Mouse (Mus musculus) cortical plate, adult 2 months (tissue): ENCODE measurements at regions not wholly inside any gene's neighbourhood (a gene's known extent, or its start where the extent isn't known, plus 50 kb on each side); places are given as distances from the start of the nearest gene placed in this dataset.

Source experiments
- H3K27ac ChIP-seq: fragments of 200-500 bp; 2 replicates; pipeline ENCODE4 v1.5.1; 2012; ENCODE audit warnings: low read length, control low read depth, inconsistent platforms; ENCODE audit not compliant: insufficient read depth
- H3K4me1 ChIP-seq: fragments of 200-500 bp; 2 replicates; pipeline ENCODE4 v1.6.1; 2011; ENCODE audit warnings: low read length; ENCODE audit not compliant: control insufficient read depth, insufficient read depth
- H3K4me3 ChIP-seq: fragments of 200-500 bp; 2 replicates; pipeline ENCODE4 v1.5.1; 2011; ENCODE audit warnings: mild to moderate bottlenecking, low read length, control low read depth; ENCODE audit not compliant: insufficient read depth
- CTCF ChIP-seq: fragments of 200-500 bp; IDR thresholded peaks from 2 replicates; pipeline ENCODE4 v1.5.1; 2011; ENCODE audit warnings: mild to moderate bottlenecking, control low read depth, low read length; ENCODE audit not compliant: insufficient read depth; ENCODE audit errors: extremely low read depth
- POLR2A ChIP-seq: fragments of 200-500 bp; IDR thresholded peaks from 2 replicates; pipeline ENCODE4 v1.6.1; 2011; ENCODE audit warnings: mild to moderate bottlenecking, low read length, control low read depth; ENCODE audit not compliant: insufficient read depth; ENCODE audit errors: extremely low read depth

DNA sequence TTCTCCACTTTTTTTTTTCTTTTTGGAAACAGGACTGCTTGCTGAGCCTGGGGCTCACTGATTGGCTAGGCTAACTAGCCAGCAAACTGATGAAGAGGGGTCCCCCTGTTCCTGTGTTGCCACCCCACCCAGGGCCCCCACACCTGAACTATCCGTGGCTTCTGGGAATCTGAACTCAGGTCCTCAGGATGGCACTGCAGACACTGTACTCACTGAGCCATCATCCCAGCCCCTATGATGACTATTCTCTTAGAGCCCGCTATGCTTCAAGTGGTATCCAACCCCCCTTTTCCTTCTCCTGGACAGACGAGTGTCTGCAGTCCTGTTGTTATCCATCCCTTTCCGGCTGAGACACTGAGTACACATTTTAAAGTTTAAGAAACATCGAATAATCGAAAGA is 271.9 kb upstream of the Sulf2 start:
- Histone ChIP-seq H3K4me3 (no peak overlapping the region), H3K27ac (no peak overlapping the region), H3K4me1 (no peaks in the 10 kb centered on the region)
- TF ChIP-seq CTCF: no peak

DNA sequence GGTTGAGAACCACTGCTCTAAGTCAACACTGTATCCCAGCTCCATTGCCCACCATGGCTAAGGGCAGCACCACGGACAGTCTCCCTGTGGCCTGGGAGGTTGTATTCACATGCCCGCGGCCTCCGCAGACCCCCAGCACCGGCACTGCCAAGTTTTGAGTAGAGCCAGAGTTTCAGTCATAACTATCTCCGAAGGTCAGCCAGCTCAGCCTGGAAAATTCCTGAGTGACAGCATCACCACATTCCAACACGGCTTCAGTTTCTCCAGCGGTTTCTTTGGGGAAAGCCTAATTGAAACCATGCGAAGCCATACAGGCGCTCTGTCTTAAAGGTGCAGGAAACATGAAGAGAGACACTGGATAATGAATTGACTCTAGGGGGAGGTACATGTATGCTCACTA is 271.5 kb upstream of the Sulf2 start:
- H3K4me3 ChIP-seq: no peak overlapping the region
- no peaks in the 10 kb centered on the region for H3K4me1 ChIP-seq
- no peak overlapping the region for H3K27ac ChIP-seq
- TF ChIP-seq POLR2A: no peak
- no peak for TF ChIP-seq CTCF

DNA sequence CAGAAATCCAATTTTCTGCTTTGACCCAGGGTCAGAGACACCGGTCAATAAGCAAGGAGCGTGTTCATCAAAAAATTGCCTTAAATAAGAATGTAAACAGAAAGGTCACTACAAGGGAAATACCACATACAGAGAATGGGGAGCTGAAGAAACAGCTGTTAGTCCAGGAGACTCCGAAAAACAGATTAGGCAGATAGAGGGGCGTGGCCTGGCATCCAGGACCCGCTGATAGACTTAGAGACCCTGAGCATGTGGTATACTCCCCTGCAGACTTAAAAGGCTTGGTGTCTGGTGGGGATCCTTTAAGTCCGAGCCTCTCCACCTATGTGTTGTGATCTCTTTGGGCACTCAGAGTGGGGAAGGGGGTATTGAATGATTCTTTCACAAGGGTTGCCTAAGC is 271.0 kb upstream of the Sulf2 start:
- TF ChIP-seq POLR2A: no peak
- no peak for TF ChIP-seq CTCF

GRCm38 (mm10) chr2:166425141-166425540 is 269.7 kb upstream of the Sulf2 start:
- H3K4me3 ChIP-seq: no peak overlapping the region
- H3K27ac ChIP-seq: no peak overlapping the region
- H3K4me1 ChIP-seq: no peaks in the 10 kb centered on the region
- TF ChIP-seq CTCF (no peak), POLR2A (no peak)

More for the DNA sequence above, 271.0 kb upstream of the Sulf2 start:
- Histone ChIP-seq H3K4me3 (no peak overlapping the region), H3K27ac (no peak overlapping the region), H3K4me1 (no peaks in the 10 kb centered on the region)

DNA sequence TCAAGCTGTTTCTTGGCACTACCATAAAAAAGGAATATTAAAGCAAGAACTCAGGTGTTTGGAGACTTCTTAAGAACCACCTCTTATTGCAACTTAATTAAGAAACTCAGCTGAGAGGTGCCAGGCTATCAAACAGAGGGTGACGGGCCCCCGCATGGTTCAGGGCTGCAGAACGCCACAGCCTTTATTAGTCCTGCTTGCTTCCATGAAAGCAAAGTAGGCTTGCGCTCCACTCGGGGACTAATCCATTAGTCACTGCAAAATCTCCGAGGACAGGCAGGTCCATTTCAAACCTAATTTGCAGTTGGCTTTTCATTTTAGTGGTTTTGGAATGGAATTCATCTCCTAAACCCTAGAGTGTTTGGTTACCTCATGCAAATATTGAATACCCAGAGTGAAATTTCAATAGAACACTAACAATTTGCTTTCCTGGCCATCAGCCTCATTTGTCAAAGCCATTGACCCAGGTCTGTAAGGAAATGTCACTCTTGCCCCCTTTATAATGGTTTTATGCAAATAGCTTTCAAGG is 267.7 kb upstream of the Sulf2 start:
- TF ChIP-seq POLR2A (no peak), CTCF (no peak)
- Histone ChIP-seq H3K27ac (no peak overlapping the region), H3K4me1 (no peaks in the 10 kb centered on the region), H3K4me3 (no peak overlapping the region)

DNA sequence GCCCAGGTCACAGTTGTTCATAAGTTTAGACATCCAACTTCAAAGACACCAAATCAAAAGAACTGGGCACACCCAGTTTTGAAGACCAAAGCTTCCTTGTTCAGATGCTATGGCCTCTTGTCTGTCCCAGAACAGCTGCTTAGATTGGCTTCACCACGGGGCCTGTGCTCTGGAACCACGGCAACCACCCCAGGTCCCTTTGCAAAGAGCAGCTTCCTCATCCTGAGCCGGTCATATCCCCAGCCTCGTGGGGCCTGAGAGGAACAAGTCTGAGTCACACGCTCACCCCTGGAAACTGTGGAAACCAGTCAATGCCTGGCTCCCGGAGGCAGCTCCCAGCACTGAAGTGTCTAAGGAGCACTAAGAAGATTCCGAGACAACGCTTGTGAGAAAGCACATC is 264.8 kb upstream of the Sulf2 start:
- TF ChIP-seq POLR2A: no peak
- Histone ChIP-seq H3K4me1 (peaks cover 3% of the 10 kb centered on the region; the same call in 1 of the 2 replicates), H3K27ac (no peak overlapping the region), H3K4me3 (no peak overlapping the region)

- Histone ChIP-seq H3K27ac (no peak overlapping the region), H3K4me3 (no peak overlapping the region), H3K4me1 (peaks cover 3% of the 10 kb centered on the region; the same call in 1 of the 2 replicates)
- TF ChIP-seq POLR2A: no peak
- TF ChIP-seq CTCF: no peak
Observed at GRCm38 (mm10) chr2:166419271-166419670, 263.8 kb upstream of the Sulf2 start.

- TF ChIP-seq CTCF (no peak), POLR2A (no peak)
- no peak overlapping the region for H3K4me3 ChIP-seq
- peaks cover 3% of the 10 kb centered on the region; the same call in 1 of the 2 replicates for H3K4me1 ChIP-seq
- no peak overlapping the region for H3K27ac ChIP-seq
Observed at GRCm38 (mm10) chr2:166418279-166418678, 262.8 kb upstream of the Sulf2 start.

GRCm38 (mm10) chr2:166417628-166418027 is 262.2 kb upstream of the Sulf2 start:
- Histone ChIP-seq H3K27ac (no peak overlapping the region), H3K4me3 (no peak overlapping the region), H3K4me1 (peaks cover 3% of the 10 kb centered on the region; the same call in 1 of the 2 replicates)
- TF ChIP-seq CTCF (no peak), POLR2A (no peak)

DNA sequence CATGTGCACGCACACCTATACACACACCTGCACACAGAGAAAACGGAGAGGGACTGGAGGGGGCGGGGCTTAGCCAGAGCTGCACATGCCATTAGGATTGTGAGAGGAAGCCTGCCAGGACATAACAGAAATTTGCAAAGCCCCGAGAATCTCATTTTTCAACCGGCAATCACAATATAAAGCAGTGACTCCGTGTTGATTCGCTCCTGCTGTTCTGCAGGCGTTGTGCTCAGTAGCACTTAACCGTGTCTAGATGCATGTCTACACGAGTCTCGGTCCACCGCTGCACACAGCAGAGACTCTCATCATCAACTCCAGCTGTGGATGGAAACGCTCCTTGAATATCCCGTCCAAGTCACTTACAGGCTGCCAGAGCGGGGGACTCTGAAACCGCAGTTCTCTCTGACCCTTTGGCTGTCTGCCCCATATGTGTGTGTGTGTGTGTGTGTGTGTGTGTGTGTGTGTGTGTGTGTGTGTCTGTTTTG is 260.1 kb upstream of the Sulf2 start:
- no peak overlapping the region for H3K4me3 ChIP-seq
- H3K27ac ChIP-seq: no peak overlapping the region
- H3K4me1 ChIP-seq: peaks cover 3% of the 10 kb centered on the region; the same call in 1 of the 2 replicates
- no peak for TF ChIP-seq CTCF
- no peak for TF ChIP-seq POLR2A

DNA sequence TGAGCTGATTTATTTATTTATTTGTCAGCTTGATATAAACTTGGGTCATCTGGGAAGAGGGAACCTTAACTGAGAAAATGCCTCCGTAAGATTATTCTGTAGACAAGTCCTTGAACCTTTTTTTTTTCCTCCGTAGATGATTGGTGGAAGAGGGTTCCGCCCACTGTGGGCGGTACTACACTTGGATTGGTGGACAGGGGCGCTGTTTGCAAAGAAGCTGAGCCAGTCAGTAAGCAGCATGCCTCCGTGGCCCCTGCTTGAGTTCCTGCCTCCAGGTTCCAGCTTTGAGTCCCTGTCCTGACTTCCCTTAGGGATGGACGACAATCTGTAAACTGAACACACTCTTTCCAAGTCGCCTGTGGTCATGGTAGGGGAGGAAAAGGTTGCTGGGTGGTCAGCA is 259.4 kb upstream of the Sulf2 start:
- no peak overlapping the region for H3K27ac ChIP-seq
- peaks cover 3% of the 10 kb centered on the region; the same call in 1 of the 2 replicates for H3K4me1 ChIP-seq
- TF ChIP-seq CTCF: no peak
- no peak for TF ChIP-seq POLR2A

More for the DNA sequence above, 259.4 kb upstream of the Sulf2 start:
- H3K4me3 ChIP-seq: no peak overlapping the region
